Mouse (Mus musculus): ENCODE data around the gene Gm44805. TPM values are rescaled to one million over a fixed set of nuclear protein-coding genes. Genes with fewer than 3 reads are reported as not detected.

Gene Gm44805
- polyA plus RNA-seq (2021; fragmentation: Nextera tagmentation) = not detected in 2 replicates
- long read RNA-seq, experiment 1 = 0 reads
- long read RNA-seq, experiment 2 = 0 reads

DNA sequence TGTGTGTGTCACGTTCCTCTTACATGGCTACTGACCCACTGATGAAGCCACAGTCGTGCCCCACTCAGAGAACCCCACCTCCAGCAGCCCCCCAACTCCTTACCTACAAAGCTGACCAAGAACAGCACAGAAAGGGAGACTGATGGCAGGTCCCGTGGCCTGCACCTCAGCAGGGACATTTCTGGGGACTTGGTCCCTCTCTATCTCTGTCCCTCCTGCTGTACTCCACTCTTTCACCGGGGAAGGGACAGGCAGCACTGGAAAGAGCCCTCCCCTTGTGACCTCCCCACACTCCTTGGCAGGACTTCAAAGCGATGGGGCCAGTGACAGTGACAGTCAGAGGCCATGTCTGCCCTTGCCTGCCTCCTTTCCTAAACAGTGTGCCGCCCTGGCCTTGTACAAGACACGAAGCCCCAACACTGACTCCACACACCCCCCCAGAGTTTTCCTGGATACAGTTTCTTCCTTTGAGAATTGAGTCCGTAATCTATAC is at the start of gene Gm44805, which contains the start of gene Apoc4:
Gm44805 (minus strand) TSS at position 222 of the 493 bp plus-strand sequence.
Apoc4 (minus strand) TSS at position 278 of the 493 bp plus-strand sequence.

DNA sequence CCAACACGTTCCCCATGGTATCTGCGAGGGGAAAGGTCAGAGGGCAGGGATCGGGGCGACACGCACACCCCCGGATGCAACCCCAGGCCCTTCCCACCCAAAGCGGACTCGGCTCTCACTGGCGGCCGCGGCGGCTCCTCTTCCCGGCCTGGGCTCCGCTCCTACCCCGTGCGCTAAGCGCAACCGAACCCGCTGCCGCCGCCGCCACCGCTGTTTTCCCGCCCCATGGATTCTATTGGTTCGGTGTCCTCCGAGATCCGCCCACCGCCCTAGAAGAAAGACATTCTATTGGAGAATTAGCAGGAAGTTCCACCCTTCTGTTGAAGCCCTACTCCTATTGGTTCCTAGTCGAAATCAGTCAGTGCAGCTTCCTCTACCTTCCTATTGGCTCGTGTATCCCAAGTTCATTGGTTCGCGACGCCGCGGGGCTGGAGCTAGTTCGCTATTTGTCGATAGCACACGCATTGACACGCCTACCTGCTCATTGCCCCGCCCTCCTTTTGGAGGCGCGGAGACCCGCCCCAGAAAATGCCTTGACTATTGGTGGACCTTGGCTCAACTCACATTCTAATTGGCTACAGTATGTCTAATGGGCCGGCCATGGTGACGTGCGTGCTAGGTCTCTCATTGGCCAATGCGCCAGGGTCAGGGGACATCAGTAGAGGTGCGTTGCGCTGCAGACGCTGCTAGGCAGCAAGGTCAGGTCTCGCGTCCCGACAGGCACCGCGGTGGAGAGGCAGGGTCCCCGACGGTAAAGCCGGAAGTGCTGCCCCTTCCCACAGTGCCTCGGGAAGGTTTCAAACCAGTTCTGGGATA is 34.2 kb upstream of the Gm44805 start, which contains the start of gene Tomm40:
Tomm40 (minus strand) TSS at position 200 of the 816 bp plus-strand sequence.

GRCm38 (mm10) chr7:19698907-19699826 is 17.9 kb upstream of the Gm44805 start, which contains the start of gene Apoe:
Gene Apoe, minus strand, starts transcription at chr7:19699188.

DNA sequence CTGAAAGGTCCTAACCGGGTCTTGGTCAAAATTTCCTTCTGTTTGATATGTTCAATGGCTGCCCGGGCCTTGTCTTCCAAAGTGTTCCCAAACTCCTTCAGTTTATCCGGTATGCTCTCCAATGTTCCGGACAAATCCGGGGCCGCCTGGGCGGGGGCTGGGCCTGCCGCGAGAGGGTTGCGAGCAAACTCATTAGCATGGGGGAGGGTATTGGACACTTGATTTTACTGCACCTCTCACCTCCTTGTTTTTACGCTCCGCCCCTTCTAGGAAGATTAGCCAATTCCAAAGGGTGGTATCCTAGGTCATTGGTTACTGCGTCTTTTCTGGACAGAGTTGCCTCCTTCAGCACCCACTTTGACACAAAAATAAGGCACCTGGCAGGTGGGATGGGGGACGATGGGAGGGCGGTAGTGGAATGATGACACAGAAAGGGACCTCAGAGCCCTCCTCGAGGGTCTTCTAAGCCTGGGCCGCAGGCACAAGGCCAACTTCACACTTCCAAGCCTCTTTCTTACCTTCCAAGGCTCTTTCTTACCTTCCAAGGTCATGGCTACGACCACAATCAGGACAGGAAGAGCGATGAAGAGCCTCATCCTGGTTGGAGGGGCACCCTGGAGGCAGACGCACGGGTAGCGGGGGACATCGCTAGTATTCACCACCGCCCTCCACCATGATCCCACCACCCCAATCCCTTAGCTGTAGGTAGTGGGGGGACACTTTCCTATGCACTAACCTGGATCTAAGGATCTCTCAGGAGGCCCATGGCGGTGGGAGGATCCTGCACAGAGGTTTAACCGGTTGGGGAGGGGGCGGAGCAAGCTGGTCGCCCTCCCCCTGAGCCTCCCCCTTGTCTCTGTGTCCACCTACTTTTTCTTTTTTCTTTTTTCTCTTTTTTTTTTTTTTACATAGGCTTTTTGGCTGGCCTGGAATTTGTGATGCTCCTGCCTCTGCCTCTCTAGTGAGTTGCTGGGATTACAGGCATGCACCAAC is 10.9 kb upstream of the Gm44805 start, which contains the start of gene Apoc1:
Apoc1 (minus strand) TSS at position 788 of the 993 bp plus-strand sequence.

DNA sequence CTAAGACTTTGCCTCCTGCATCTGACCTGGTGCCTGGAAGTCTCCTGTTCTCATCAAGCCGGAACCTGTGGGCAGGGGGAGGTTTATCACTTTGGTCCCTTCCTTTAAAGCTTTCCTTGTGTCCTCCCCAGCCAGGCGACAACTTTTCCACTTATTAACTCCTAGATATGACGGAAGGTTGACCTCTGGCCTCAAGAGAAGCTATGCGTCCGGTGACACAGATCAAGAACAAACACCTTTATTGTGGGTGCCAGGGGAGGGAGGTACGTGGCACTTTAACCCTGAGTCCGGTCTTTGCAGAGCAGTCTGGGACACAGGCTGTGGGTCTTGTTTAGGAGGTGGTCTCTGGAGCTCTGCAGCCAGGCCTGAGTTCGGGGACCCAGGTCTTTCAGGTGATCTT is 3.4 kb downstream of the Gm44805 start, which contains the start of gene Apoc2:
Apoc2 (minus strand) TSS at position 70 of the 400 bp plus-strand sequence.

DNA sequence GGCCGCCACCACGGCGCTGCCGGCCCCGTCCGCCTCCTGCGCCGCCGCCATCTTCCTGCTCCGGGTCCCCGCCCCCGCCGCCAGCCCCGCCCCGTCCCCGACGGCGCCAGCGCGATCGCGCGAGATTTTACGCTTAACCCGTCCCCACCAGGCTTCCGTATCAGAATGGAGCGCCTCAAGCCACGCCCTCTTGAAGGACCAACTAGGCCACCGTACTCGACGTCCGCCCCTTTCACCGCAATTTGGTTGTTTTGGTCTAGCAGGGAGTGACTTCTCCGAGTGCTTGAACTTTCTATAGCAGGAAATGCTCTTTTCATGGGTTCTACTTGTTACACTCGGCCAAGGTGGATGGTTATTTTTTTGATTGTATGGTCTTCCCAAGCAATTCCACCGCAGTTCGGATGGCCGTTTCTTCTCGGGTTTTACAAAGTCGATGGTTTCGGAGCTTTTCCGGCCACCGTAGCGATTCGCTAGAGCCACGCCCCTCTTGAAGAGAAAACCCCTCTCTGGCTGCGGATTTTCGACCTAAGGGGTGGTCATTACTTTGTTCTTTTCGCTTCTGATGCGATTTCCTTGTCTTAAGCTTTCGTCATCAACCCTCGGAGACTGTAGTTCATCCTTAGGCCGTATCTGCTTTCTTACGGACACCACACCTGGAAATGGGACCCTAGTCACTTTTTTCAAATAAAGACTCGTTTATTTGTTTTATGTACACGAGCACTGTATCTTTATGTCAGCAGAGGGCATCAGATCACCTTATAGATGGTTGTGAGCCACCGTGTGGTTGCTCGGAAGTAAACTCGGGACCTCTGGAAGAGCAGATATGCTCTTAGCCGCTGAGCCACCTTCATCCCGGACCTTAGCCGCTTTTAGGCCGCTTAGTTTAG is 16.0 kb downstream of the Gm44805 start, which contains the start of gene Clptm1:
Clptm1 (minus strand) TSS at position 79 of the 887 bp plus-strand sequence.

GRCm38 (mm10) chr7:19629361-19629734 is 51.9 kb downstream of the Gm44805 start, which contains the start of gene Relb:
Gene Relb, minus strand, starts transcription at chr7:19629438.

Other genes starting within 250 kb of the Gm44805 start
- 6.5 and 8.2 TPM in 2 replicates for gene Mark4, start 222.6 kb downstream of the Gm44805 start, polyA plus RNA-seq (2021; fragmentation: Nextera tagmentation)
- gene Exoc3l2, start 218.1 kb downstream of the Gm44805 start, polyA plus RNA-seq (2021; fragmentation: Nextera tagmentation) = 0.30 and 0.44 TPM in 2 replicates
- gene Bloc1s3, start 173.1 kb downstream of the Gm44805 start, polyA plus RNA-seq (2021; fragmentation: Nextera tagmentation) = 4.2 TPM in 2 replicates
- gene Trappc6a, start 173.0 kb downstream of the Gm44805 start, polyA plus RNA-seq (2021; fragmentation: Nextera tagmentation) = 39.0 and 48.4 TPM in 2 replicates
- gene Nkpd1, start 163.6 kb downstream of the Gm44805 start, polyA plus RNA-seq (2021; fragmentation: Nextera tagmentation) = 1.1 and 1.4 TPM in 2 replicates
- gene Ppp1r37, start 118.3 kb downstream of the Gm44805 start, polyA plus RNA-seq (2021; fragmentation: Nextera tagmentation) = 1.7 and 2.4 TPM in 2 replicates
- 0.60 and 1.7 TPM in 2 replicates for gene Zfp296, start 104.1 kb downstream of the Gm44805 start, polyA plus RNA-seq (2021; fragmentation: Nextera tagmentation)
- gene Gemin7, start 103.8 kb downstream of the Gm44805 start, polyA plus RNA-seq (2021; fragmentation: Nextera tagmentation) = 136 and 146 TPM in 2 replicates
- gene Clasrp, start 76.9 kb downstream of the Gm44805 start, polyA plus RNA-seq (2021; fragmentation: Nextera tagmentation) = 8.7 and 9.9 TPM in 2 replicates
- gene Relb, start 52.0 kb downstream of the Gm44805 start, polyA plus RNA-seq (2021; fragmentation: Nextera tagmentation) = 10.4 and 11.2 TPM in 2 replicates
- 102 and 108 TPM in 2 replicates for gene Clptm1, start 16.4 kb downstream of the Gm44805 start, polyA plus RNA-seq (2021; fragmentation: Nextera tagmentation)
- not detected in 2 replicates for gene Apoc2, start 3.5 kb downstream of the Gm44805 start, polyA plus RNA-seq (2021; fragmentation: Nextera tagmentation)
- gene Apoc4, start 56 bp upstream of the Gm44805 start, polyA plus RNA-seq (2021; fragmentation: Nextera tagmentation) = not detected in 2 replicates
- gene Apoc1, start 11.2 kb upstream of the Gm44805 start, polyA plus RNA-seq (2021; fragmentation: Nextera tagmentation) = 6.6 and 10.7 TPM in 2 replicates
- 9,624 and 9,681 TPM in 2 replicates for gene Apoe, start 17.8 kb upstream of the Gm44805 start, polyA plus RNA-seq (2021; fragmentation: Nextera tagmentation)
- gene Tomm40, start 34.0 kb upstream of the Gm44805 start, polyA plus RNA-seq (2021; fragmentation: Nextera tagmentation) = 158 and 171 TPM in 2 replicates
- 4.7 and 6.5 TPM in 2 replicates for gene Nectin2, start 69.1 kb upstream of the Gm44805 start, polyA plus RNA-seq (2021; fragmentation: Nextera tagmentation)
- gene Bcam, start 89.6 kb upstream of the Gm44805 start, polyA plus RNA-seq (2021; fragmentation: Nextera tagmentation) = 8.8 and 9.8 TPM in 2 replicates
- 0.11 TPM in 1 of 2 replicates, not detected in the other for gene Cblc, start 115.4 kb upstream of the Gm44805 start, polyA plus RNA-seq (2021; fragmentation: Nextera tagmentation)
- gene Bcl3, start 141.3 kb upstream of the Gm44805 start, polyA plus RNA-seq (2021; fragmentation: Nextera tagmentation) = 0.46 and 0.52 TPM in 2 replicates
- 3.9 and 5.1 TPM in 2 replicates for gene Gm19345, start 170.6 kb upstream of the Gm44805 start, polyA plus RNA-seq (2021; fragmentation: Nextera tagmentation)
- gene Ceacam16, start 179.9 kb upstream of the Gm44805 start, polyA plus RNA-seq (2021; fragmentation: Nextera tagmentation) = 0.13 TPM in 1 of 2 replicates, not detected in the other
- gene Ceacam19, start 206.5 kb upstream of the Gm44805 start, polyA plus RNA-seq (2021; fragmentation: Nextera tagmentation) = not detected in 2 replicates
- 1.6 and 1.9 TPM in 2 replicates for gene Pvr, start 239.7 kb upstream of the Gm44805 start, polyA plus RNA-seq (2021; fragmentation: Nextera tagmentation)

Measured in layer of hippocampus, adult 6 months (tissue).